Mouse (Mus musculus) brain, embryonic 14.5 days (tissue): ENCODE measurements at regions not wholly inside any gene's neighbourhood (a gene's known extent, or its start where the extent isn't known, plus 50 kb on each side); places are given as distances from the start of the nearest gene placed in this dataset.

Experiments used
- CTCF ChIP-seq: fragments of 200-500 bp; IDR thresholded peaks from 2 replicates; pipeline ENCODE4 v1.5.1; 2012; ENCODE audit warnings: inconsistent platforms, mild to moderate bottlenecking, moderate library complexity, borderline replicate concordance; ENCODE audit not compliant: insufficient read depth, insufficient read length; ENCODE audit errors: extremely low read depth
- POLR2A ChIP-seq: fragments of 200-500 bp; IDR thresholded peaks from 2 replicates; pipeline ENCODE4 v1.6.1; 2012; ENCODE audit warnings: mild to moderate bottlenecking, inconsistent platforms, borderline replicate concordance; ENCODE audit not compliant: poor library complexity, insufficient read depth, insufficient read length, severe bottlenecking; ENCODE audit errors: extremely low read depth

GRCm38 (mm10) chr17:31732176-31732880 lies 54.7 kb downstream of the Cryaa start:
- TF ChIP-seq CTCF (no peak), POLR2A (no peak)
